Mouse (Mus musculus): Measurements from ENCODE around the gene Krt4. TPM values are rescaled to one million over a fixed set of nuclear protein-coding genes. Genes with fewer than 3 reads are reported as not detected.

The Krt4 gene
- 4.1 and 6.3 TPM in 2 replicates for polyA plus RNA-seq (2015; fragmentation: Nextera tagmentation; extraction: Ambion mirVana)

- Histone ChIP-seq H3K4me3 (no peak within 1 kb of the TSS), H3K4me1 (peaks cover 18% of the 10 kb centered on the region), H3K36me3 (no peaks in the 10 kb centered on the region), H3K9me3 (no peaks in the 10 kb centered on the region), H3K4me2 (replicated peaks) (no peak within 1 kb of the TSS), H3K27me3 (peaks cover 6% of the 10 kb centered on the region), H3K9ac (no peak within 1 kb of the TSS), H3K27ac (no peak within 1 kb of the TSS)
- 81% methylated on average over 11 of the region's 11 CpGs for WGBS
- ATAC-seq (ENCODE audit: low FRiP score, low read depth): no peak
These were observed at the start of gene Krt4 for GRCm38 (mm10) chr15:101924635-101925034. TSS of gene Krt4 (minus strand) at chr15:101924735.

- no peak for ATAC-seq (ENCODE audit: low FRiP score, low read depth)
- WGBS: 14% methylated on average over 15 of the region's 15 CpGs
- no peaks in the 10 kb centered on the region for H3K27me3 ChIP-seq
- H3K9me3 ChIP-seq: no peaks in the 10 kb centered on the region
- H3K4me2 ChIP-seq (replicated peaks): no peak overlapping the region
- no peak overlapping the region for H3K4me3 ChIP-seq
- no peak overlapping the region for H3K27ac ChIP-seq
- H3K36me3 ChIP-seq: no peaks in the 10 kb centered on the region
- peaks cover 48% of the 10 kb centered on the region for H3K4me1 ChIP-seq
- H3K9ac ChIP-seq: no peak overlapping the region
These were observed 49.0 kb upstream of the Krt4 start for GRCm38 (mm10) chr15:101973414-101974077.

GRCm38 (mm10) chr15:101970536-101970935 lies 46.0 kb upstream of the Krt4 start:
- H3K4me2 ChIP-seq (replicated peaks): no peak overlapping the region
- H3K9ac ChIP-seq: no peak overlapping the region
- no peak; the same call in 1 of the 2 replicates for ATAC-seq (ENCODE audit: low FRiP score, low read depth)

GRCm38 (mm10) chr15:101966808-101967207 lies 42.3 kb upstream of the Krt4 start:
- no peak overlapping the region for H3K27ac ChIP-seq
- WGBS: 76% methylated on average over 8 of the region's 8 CpGs
- no peaks in the 10 kb centered on the region for H3K27me3 ChIP-seq
- H3K4me1 ChIP-seq: no peaks in the 10 kb centered on the region
- H3K9ac ChIP-seq: no peak overlapping the region
- H3K36me3 ChIP-seq: no peaks in the 10 kb centered on the region
- H3K4me3 ChIP-seq: no peak overlapping the region
- no peaks in the 10 kb centered on the region for H3K9me3 ChIP-seq
- no peak overlapping the region for H3K4me2 ChIP-seq (replicated peaks)
- ATAC-seq (ENCODE audit: low FRiP score, low read depth): no peak

More at GRCm38 (mm10) chr15:101970536-101970935, 46.0 kb upstream of the Krt4 start:
- no peaks in the 10 kb centered on the region for H3K9me3 ChIP-seq
- no peak overlapping the region for H3K4me3 ChIP-seq
- H3K27ac ChIP-seq: no peak overlapping the region
- H3K4me1 ChIP-seq: peaks cover 20% of the 10 kb centered on the region
- H3K36me3 ChIP-seq: no peaks in the 10 kb centered on the region
- no peaks in the 10 kb centered on the region for H3K27me3 ChIP-seq
- WGBS: 9% methylated on average over 3 of the region's 6 CpGs

GRCm38 (mm10) chr15:101958891-101959290 lies 34.4 kb upstream of the Krt4 start:
- H3K9me3 ChIP-seq: no peaks in the 10 kb centered on the region
- no peak overlapping the region for H3K4me2 ChIP-seq (replicated peaks)
- H3K27me3 ChIP-seq: no peaks in the 10 kb centered on the region
- H3K4me3 ChIP-seq: no peak overlapping the region
- no peaks in the 10 kb centered on the region for H3K36me3 ChIP-seq
- WGBS: 80% methylated on average over 3 of the region's 3 CpGs
- no peak overlapping the region for H3K27ac ChIP-seq
- ATAC-seq (ENCODE audit: low FRiP score, low read depth): no peak
- H3K9ac ChIP-seq: no peak overlapping the region
- no peaks in the 10 kb centered on the region for H3K4me1 ChIP-seq

GRCm38 (mm10) chr15:101954187-101954586 lies 29.7 kb upstream of the Krt4 start, which contains the start of gene Krt78:
TSS of gene Krt78 (minus strand) at chr15:101954287.
- no peak for ATAC-seq (ENCODE audit: low FRiP score, low read depth)
- 86% methylated on average over 9 of the region's 9 CpGs for WGBS
- no peak within 1 kb of the TSS for H3K9ac ChIP-seq

GRCm38 (mm10) chr15:101952733-101953474 lies 28.4 kb upstream of the Krt4 start:
- no peak overlapping the region for H3K9ac ChIP-seq
- H3K4me2 ChIP-seq (replicated peaks): no peak overlapping the region
- H3K4me1 ChIP-seq: no peaks in the 10 kb centered on the region
- 85% methylated on average over 7 of the region's 7 CpGs for WGBS
- H3K27ac ChIP-seq: no peak overlapping the region
- no peaks in the 10 kb centered on the region for H3K36me3 ChIP-seq
- ATAC-seq (ENCODE audit: low FRiP score, low read depth): no peak
- no peak overlapping the region for H3K4me3 ChIP-seq
- no peaks in the 10 kb centered on the region for H3K9me3 ChIP-seq
- no peaks in the 10 kb centered on the region for H3K27me3 ChIP-seq

More at GRCm38 (mm10) chr15:101954187-101954586, 29.7 kb upstream of the Krt4 start, which contains the start of gene Krt78:
- no peak within 1 kb of the TSS for H3K4me2 ChIP-seq (replicated peaks)
- no peaks in the 10 kb centered on the region for H3K4me1 ChIP-seq
- no peaks in the 10 kb centered on the region for H3K27me3 ChIP-seq
- no peaks in the 10 kb centered on the region for H3K36me3 ChIP-seq
- no peak within 1 kb of the TSS for H3K4me3 ChIP-seq
- H3K27ac ChIP-seq: no peak within 1 kb of the TSS
- no peaks in the 10 kb centered on the region for H3K9me3 ChIP-seq

GRCm38 (mm10) chr15:101945430-101945829 lies 20.9 kb upstream of the Krt4 start:
- 0 out of 2 replicates have a peak, but pooled peaks have one; percentile 19 for ATAC-seq (ENCODE audit: low FRiP score, low read depth)
- Histone ChIP-seq H3K9me3 (no peaks in the 10 kb centered on the region), H3K4me1 (peaks cover 22% of the 10 kb centered on the region), H3K4me2 (replicated peaks) (no peak overlapping the region), H3K4me3 (no peak overlapping the region), H3K27ac (no peak overlapping the region), H3K36me3 (no peaks in the 10 kb centered on the region), H3K27me3 (no peaks in the 10 kb centered on the region), H3K9ac (no peak overlapping the region)
- 79% methylated on average over 1 of the region's 1 CpGs for WGBS

- peak overlapping the region; percentile 22; the same call in 1 of the 2 replicates for H3K27ac ChIP-seq
- ATAC-seq (ENCODE audit: low FRiP score, low read depth): no peak
- WGBS: 44% methylated on average over 8 of the region's 8 CpGs
These were observed 17.4 kb upstream of the Krt4 start for GRCm38 (mm10) chr15:101941948-101942347.

GRCm38 (mm10) chr15:101940274-101940829 lies 15.8 kb upstream of the Krt4 start, which contains the start of gene Krt79:
TSS of gene Krt79 (minus strand) at chr15:101940324.
- no peaks in the 10 kb centered on the region for H3K9me3 ChIP-seq
- 67% methylated on average over 6 of the region's 6 CpGs for WGBS
- H3K27me3 ChIP-seq: 0 out of 2 replicates have a peak, but pooled peaks cover 3% of the 10 kb centered on the region
- no peak for ATAC-seq (ENCODE audit: low FRiP score, low read depth)
- no peak within 1 kb of the TSS; the same call in 1 of the 2 replicates for H3K27ac ChIP-seq
- no peak within 1 kb of the TSS for H3K4me3 ChIP-seq
- H3K36me3 ChIP-seq: no peaks in the 10 kb centered on the region
- no peak within 1 kb of the TSS for H3K9ac ChIP-seq
- H3K4me1 ChIP-seq: peaks cover 35% of the 10 kb centered on the region
- H3K4me2 ChIP-seq (replicated peaks): no peak within 1 kb of the TSS

More at GRCm38 (mm10) chr15:101941948-101942347, 17.4 kb upstream of the Krt4 start:
- H3K9ac ChIP-seq: no peak overlapping the region
- no peak overlapping the region for H3K4me2 ChIP-seq (replicated peaks)
- H3K4me1 ChIP-seq: peaks cover 37% of the 10 kb centered on the region
- no peaks in the 10 kb centered on the region for H3K27me3 ChIP-seq
- no peaks in the 10 kb centered on the region for H3K9me3 ChIP-seq
- no peak overlapping the region for H3K4me3 ChIP-seq
- H3K36me3 ChIP-seq: no peaks in the 10 kb centered on the region

- H3K36me3 ChIP-seq: no peaks in the 10 kb centered on the region
- no peak overlapping the region for H3K4me2 ChIP-seq (replicated peaks)
- H3K9me3 ChIP-seq: no peaks in the 10 kb centered on the region
- H3K9ac ChIP-seq: no peak overlapping the region
- H3K27ac ChIP-seq: no peak overlapping the region
- peaks cover 30% of the 10 kb centered on the region for H3K4me1 ChIP-seq
- 69% methylated on average over 9 of the region's 9 CpGs for WGBS
- ATAC-seq (ENCODE audit: low FRiP score, low read depth): no peak
- H3K4me3 ChIP-seq: no peak overlapping the region
- 0 out of 2 replicates have a peak, but pooled peaks cover 4% of the 10 kb centered on the region for H3K27me3 ChIP-seq
These were observed 14.2 kb upstream of the Krt4 start for GRCm38 (mm10) chr15:101938600-101939308.

Data from limb, embryonic 13.5 days (tissue).